Mouse (Mus musculus) bone marrow macrophage, adult 2 months (primary cell): ENCODE measurements around the gene Cgnl1. TPM values are rescaled to one million over a fixed set of nuclear protein-coding genes. Genes with fewer than 3 reads are reported as not detected.
"Not testable (repeated sequence)": the region's sequence is repeated elsewhere in the genome, so short reads cannot be mapped to it uniquely, and the experiment has no call there.

Experiments
- H3K27ac ChIP-seq: 2 replicates; pipeline ENCODE4 v1.5.1; 2012; ENCODE audit warnings: low read depth, low read length; ENCODE audit not compliant: insufficient read depth
- H3K4me1 ChIP-seq: 2 replicates; pipeline ENCODE4 v1.6.1; 2012; ENCODE audit warnings: low read length; ENCODE audit not compliant: control insufficient read depth, insufficient read depth
- H3K4me3 ChIP-seq: 2 replicates; pipeline ENCODE4 v1.5.1; 2012; ENCODE audit warnings: mild to moderate bottlenecking, low read length, moderate library complexity; ENCODE audit not compliant: insufficient read depth
- CTCF ChIP-seq: IDR thresholded peaks from 2 replicates; pipeline ENCODE4 v1.5.1; 2012; ENCODE audit warnings: low read depth, mild to moderate bottlenecking, low read length, moderate library complexity
- POLR2A ChIP-seq: IDR thresholded peaks from 2 replicates; pipeline ENCODE4 v1.6.1; 2012; ENCODE audit warnings: mild to moderate bottlenecking, low read depth, low read length, borderline replicate concordance
- polyA plus RNA-seq: library from polyadenylated mRNA; stranded (reverse); fragments of >200 nt; gene quantifications from 2 replicates; pipeline ENCODE4 v1.2.4, GENCODE M21; 2012; ENCODE audit not compliant: missing spikeins, insufficient read depth, insufficient read length

Cgnl1 gene
- polyA plus RNA-seq, 1 experiment, result 8.4 TPM

GRCm38 (mm10) chr9:71622593-71622992, 148.8 kb downstream of the Cgnl1 start:
- no peaks in the 10 kb centered on the region for H3K4me1 ChIP-seq
- no peak overlapping the region for H3K4me3 ChIP-seq
- no peak overlapping the region for H3K27ac ChIP-seq
- TF ChIP-seq POLR2A (no peak), CTCF (no peak)

- Histone ChIP-seq H3K27ac (no peak overlapping the region), H3K4me3 (no peak overlapping the region), H3K4me1 (no peaks in the 10 kb centered on the region)
- TF ChIP-seq POLR2A, result no peak
- TF ChIP-seq CTCF, result no peak
These were observed 149.4 kb downstream of the Cgnl1 start for GRCm38 (mm10) chr9:71621968-71622367.

GRCm38 (mm10) chr9:71620116-71620515, 151.3 kb downstream of the Cgnl1 start:
- not testable (repeated sequence) for H3K4me3 ChIP-seq, H3K27ac ChIP-seq, H3K4me1 ChIP-seq

GRCm38 (mm10) chr9:71617363-71617762, 154.0 kb downstream of the Cgnl1 start:
- Histone ChIP-seq H3K27ac (no peak overlapping the region), H3K4me3 (no peak overlapping the region), H3K4me1 (no peaks in the 10 kb centered on the region)
- no peak for TF ChIP-seq POLR2A
- TF ChIP-seq CTCF, result peak; percentile 85

GRCm38 (mm10) chr9:71616185-71616584, 155.2 kb downstream of the Cgnl1 start:
- H3K4me3 ChIP-seq, result no peak overlapping the region
- TF ChIP-seq CTCF (peak; percentile 82), POLR2A (no peak)
- no peaks in the 10 kb centered on the region for H3K4me1 ChIP-seq
- no peak overlapping the region for H3K27ac ChIP-seq

GRCm38 (mm10) chr9:71614643-71615042, 156.8 kb downstream of the Cgnl1 start:
- peak; percentile 72 for TF ChIP-seq CTCF
- TF ChIP-seq POLR2A, result no peak
- H3K27ac ChIP-seq, result no peak overlapping the region
- no peak overlapping the region for H3K4me3 ChIP-seq
- H3K4me1 ChIP-seq, result no peaks in the 10 kb centered on the region

- TF ChIP-seq CTCF (peak; percentile 28; the same call in 1 of the 2 replicates), POLR2A (no peak)
- Histone ChIP-seq H3K4me3 (no peak overlapping the region), H3K4me1 (no peaks in the 10 kb centered on the region), H3K27ac (no peak overlapping the region)
These were observed 158.4 kb downstream of the Cgnl1 start for GRCm38 (mm10) chr9:71612981-71613380.

GRCm38 (mm10) chr9:71611876-71612275, 159.5 kb downstream of the Cgnl1 start:
- Histone ChIP-seq H3K4me1 (no peaks in the 10 kb centered on the region), H3K27ac (no peak overlapping the region), H3K4me3 (no peak overlapping the region)
- no peak for TF ChIP-seq CTCF
- TF ChIP-seq POLR2A, result no peak

GRCm38 (mm10) chr9:71609010-71609409, 162.4 kb downstream of the Cgnl1 start:
- no peak overlapping the region for H3K4me3 ChIP-seq
- H3K27ac ChIP-seq, result no peak overlapping the region
- TF ChIP-seq POLR2A (no peak), CTCF (no peak)
- no peaks in the 10 kb centered on the region for H3K4me1 ChIP-seq

- TF ChIP-seq POLR2A (no peak), CTCF (no peak)
- H3K4me3 ChIP-seq, result no peak overlapping the region
- H3K4me1 ChIP-seq, result no peaks in the 10 kb centered on the region
- H3K27ac ChIP-seq, result no peak overlapping the region
These were observed 164.9 kb downstream of the Cgnl1 start for GRCm38 (mm10) chr9:71606296-71607057.
